Mouse (Mus musculus): Measurements from ENCODE around the gene Rap1a.

Gene Rap1a

GRCm38 (mm10) chr3:105806519-105807249 is 5.5 kb upstream of the Rap1a start:
- DNase-seq (ENCODE audit: low read depth, low spot score) = no peak

GRCm38 (mm10) chr3:105803600-105803999 is 2.5 kb upstream of the Rap1a start:
- DNase-seq (ENCODE audit: low read depth, low spot score) = no peak

GRCm38 (mm10) chr3:105800675-105801190 is 403 bp downstream of the Rap1a start:
- no peak for DNase-seq (ENCODE audit: low read depth, low spot score)

- DNase-seq (ENCODE audit: low read depth, low spot score) = no peak
These were observed 921 bp downstream of the Rap1a start for GRCm38 (mm10) chr3:105800156-105800674.

GRCm38 (mm10) chr3:105799375-105799774 is 1.8 kb downstream of the Rap1a start:
- DNase-seq (ENCODE audit: low read depth, low spot score) = no peak

- DNase-seq (ENCODE audit: low read depth, low spot score) = no peak
These were observed 2.4 kb downstream of the Rap1a start for GRCm38 (mm10) chr3:105798770-105799169.

GRCm38 (mm10) chr3:105797427-105797826 is 3.7 kb downstream of the Rap1a start:
- no peak for DNase-seq (ENCODE audit: low read depth, low spot score)

- no peak for DNase-seq (ENCODE audit: low read depth, low spot score)
These were observed 4.4 kb downstream of the Rap1a start for GRCm38 (mm10) chr3:105796761-105797160.

- no peak for DNase-seq (ENCODE audit: low read depth, low spot score)
These were observed 6.8 kb downstream of the Rap1a start for GRCm38 (mm10) chr3:105794309-105794708.

- no peak for DNase-seq (ENCODE audit: low read depth, low spot score)
These were observed 8.8 kb downstream of the Rap1a start for GRCm38 (mm10) chr3:105792309-105792708.

- DNase-seq (ENCODE audit: low read depth, low spot score) = no peak
These were observed 10.0 kb downstream of the Rap1a start for GRCm38 (mm10) chr3:105791129-105791528.

- DNase-seq (ENCODE audit: low read depth, low spot score) = no peak
These were observed 10.8 kb downstream of the Rap1a start for GRCm38 (mm10) chr3:105790338-105790737.

- DNase-seq (ENCODE audit: low read depth, low spot score) = no peak
These were observed 11.4 kb downstream of the Rap1a start for GRCm38 (mm10) chr3:105789776-105790175.

- no peak for DNase-seq (ENCODE audit: low read depth, low spot score)
These were observed 13.8 kb downstream of the Rap1a start for GRCm38 (mm10) chr3:105787328-105787727.

GRCm38 (mm10) chr3:105785865-105786264 is 15.3 kb downstream of the Rap1a start:
- no peak for DNase-seq (ENCODE audit: low read depth, low spot score)

- no peak for DNase-seq (ENCODE audit: low read depth, low spot score)
These were observed 17.3 kb downstream of the Rap1a start for GRCm38 (mm10) chr3:105783809-105784208.

GRCm38 (mm10) chr3:105782406-105782805 is 18.7 kb downstream of the Rap1a start:
- DNase-seq (ENCODE audit: low read depth, low spot score) = no peak

- DNase-seq (ENCODE audit: low read depth, low spot score) = no peak
These were observed 23.1 kb downstream of the Rap1a start for GRCm38 (mm10) chr3:105777997-105778396.

- DNase-seq (ENCODE audit: low read depth, low spot score) = no peak
These were observed 26.6 kb downstream of the Rap1a start for GRCm38 (mm10) chr3:105774496-105774895.

GRCm38 (mm10) chr3:105771534-105771933 is 29.6 kb downstream of the Rap1a start:
- DNase-seq (ENCODE audit: low read depth, low spot score) = no peak

- no peak for DNase-seq (ENCODE audit: low read depth, low spot score)
These were observed 30.3 kb downstream of the Rap1a start for GRCm38 (mm10) chr3:105770836-105771235.

GRCm38 (mm10) chr3:105769380-105769779 is 31.8 kb downstream of the Rap1a start:
- DNase-seq (ENCODE audit: low read depth, low spot score) = no peak

- no peak for DNase-seq (ENCODE audit: low read depth, low spot score)
These were observed 32.6 kb downstream of the Rap1a start for GRCm38 (mm10) chr3:105768529-105768928.

Measured in retina, adult 2 months (tissue).